Mouse (Mus musculus): Measurements from ENCODE around the gene Suds3.

The Suds3 gene

DNA sequence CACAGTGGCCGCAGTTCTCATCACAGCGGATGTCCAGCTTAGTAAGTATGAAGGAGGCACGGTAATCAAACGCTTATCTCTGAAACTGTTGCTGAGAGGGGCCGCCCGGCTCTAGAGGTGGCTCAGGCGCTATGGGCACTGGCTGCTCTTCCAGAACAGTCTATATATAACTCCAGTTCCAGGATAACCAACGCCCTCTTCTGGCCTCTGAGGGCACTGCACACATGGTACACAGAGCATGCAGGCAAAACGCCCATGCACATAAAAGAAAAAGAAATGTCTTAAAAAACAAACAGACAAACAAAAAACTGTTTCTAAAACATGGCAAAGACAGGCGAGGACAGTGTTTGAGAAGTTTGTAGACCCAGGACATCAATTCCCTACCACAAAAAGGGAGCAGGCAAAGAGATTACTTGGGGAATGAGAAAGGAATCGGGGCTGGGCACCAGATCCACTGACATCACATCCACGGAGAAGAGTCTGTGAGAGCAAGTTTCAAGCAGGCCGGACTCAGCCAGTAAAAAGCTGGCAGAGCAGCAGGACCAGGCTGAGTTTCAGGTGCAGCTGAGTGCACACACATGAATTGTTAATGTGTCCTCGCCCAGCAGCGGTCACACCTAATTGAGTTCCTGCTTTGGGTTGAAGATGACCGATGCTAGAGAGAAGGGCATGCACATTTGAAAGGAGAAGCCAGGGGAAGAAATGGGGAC lies 4.7 kb downstream of the Suds3 start:
- no peak for DNase-seq

DNA sequence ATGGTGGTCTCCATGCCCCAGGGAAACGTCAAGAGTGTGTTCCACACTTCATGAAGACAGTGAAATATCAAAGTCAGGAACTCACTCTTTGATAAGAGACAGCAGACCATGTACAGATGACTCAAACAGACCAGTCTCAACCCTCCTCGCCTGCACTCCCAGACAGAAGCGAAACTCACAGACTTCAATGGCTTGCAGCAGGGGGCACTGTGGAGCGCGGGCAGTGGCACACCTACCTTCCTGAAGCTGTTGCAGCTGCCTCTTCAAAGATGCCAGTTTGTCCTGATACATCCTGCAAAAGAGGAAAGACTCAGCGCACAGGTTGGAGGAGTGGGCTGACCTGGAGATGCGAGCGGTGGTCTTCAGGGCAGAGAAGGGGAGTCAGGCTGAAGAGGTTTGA lies 6.4 kb downstream of the Suds3 start:
- DNase-seq: no peak

DNA sequence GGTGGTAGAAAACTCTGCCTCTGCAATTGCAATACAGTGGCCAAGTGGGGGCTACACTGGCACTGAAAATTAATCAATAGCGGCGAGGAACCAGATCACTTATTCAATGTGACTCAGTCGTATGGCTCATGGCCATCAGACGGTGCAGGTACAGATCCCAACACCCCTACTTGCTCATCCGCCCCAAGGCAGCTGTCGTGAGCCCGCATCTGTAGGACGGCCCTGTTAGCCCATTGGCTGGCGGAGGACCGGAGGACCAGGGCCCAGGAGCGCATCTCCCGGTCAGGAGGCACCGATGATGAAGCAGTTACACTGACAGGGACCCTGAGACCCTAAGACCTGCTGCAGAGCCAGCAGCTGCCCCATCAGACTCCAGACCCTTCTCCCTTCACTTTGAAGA lies 7.2 kb downstream of the Suds3 start:
- no peak for DNase-seq

DNA sequence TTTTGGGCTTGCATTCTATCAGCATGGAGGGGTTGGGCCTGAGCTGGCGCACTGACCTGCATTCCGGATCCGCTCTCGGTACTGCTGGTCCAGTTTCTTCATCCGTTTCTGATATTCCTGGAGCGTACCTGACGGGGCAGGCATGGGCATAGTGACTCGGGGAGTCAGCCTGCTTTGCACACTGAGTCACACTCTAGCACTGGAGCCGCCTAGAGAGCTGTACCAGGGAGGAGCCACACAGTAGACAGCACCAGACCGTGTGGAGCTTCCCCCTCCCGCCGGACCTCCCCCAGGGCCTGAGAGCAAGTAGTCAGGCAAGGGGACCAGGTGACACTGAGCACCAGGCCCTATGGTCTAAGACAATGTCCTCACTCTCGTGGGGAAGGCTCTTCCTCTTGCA lies 7.6 kb downstream of the Suds3 start:
- no peak for DNase-seq

DNA sequence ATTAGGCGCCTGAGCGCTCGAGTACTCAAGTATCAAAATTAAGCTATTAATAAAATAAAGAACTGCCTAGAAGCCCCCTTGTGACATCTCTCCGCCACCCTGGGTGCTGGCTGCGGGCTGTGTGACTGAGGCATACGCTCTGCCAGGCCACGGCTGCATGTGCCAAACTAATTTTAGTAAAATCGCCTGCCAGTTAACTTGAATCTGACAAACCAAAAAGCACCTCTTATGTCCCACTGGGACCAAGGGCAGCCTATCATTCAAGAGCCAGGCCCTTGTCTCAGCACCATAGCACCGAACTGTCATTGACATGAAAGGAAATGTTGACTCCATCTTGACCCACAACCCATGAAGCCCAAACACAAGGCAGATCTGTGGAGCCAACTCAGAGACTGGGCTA lies 10.2 kb downstream of the Suds3 start:
- DNase-seq: peak; percentile 46 to 51

DNA sequence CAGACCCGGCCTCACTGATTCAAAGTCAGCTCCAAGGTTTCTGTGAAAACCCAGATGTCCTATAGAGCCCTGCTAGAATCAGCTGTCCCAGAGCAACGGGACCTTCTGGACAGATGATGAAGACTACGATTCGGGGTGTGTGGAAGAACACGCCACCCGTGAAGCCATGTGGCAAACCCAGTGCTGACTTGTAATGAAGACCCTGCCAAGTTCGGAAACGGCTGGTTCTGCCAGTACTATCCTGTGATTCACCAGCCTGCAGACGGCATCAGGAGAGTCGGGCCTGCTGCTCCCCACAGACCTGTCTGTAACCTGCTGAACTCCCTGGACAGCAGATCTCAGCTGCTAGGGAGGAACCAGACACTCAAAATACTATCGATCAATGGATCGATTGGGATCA lies 11.6 kb downstream of the Suds3 start:
- no peak for DNase-seq

DNA sequence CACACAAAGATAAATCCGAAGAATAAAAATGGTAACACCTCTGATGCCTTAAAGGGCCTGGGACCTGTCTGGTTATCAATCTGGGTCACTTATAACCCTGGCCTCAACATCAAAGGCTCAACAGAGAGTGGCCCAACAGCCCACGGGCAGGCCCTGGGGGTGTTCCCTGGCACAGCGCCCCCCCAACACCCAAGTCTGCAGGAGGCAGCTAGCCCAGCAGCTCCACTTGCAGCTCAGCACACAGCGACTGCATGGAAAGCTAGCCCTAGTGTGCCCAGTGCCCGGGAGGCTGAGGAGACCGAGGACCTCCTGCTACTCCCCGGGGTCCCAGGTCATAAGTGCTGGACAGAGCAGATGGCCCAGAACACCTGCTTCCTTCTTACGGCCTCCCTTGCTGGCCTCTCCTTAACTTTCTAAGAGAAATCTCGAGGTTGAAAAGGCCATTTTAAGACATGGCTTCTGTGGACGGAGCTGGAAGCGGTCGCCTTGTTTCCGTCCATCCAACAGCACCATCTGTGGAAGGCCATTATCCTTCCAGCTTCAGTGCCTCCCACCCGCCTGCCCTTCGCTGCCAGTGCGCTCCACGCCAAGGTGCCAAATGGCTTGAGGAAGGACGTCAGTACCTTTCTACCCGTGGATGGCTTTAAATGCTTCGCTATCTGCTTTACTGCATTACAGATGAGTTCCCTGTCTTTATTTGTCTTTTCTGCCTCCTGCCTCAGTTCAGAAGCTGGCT lies 12.6 kb downstream of the Suds3 start:
- DNase-seq: peak; percentile 67 to 75

DNA sequence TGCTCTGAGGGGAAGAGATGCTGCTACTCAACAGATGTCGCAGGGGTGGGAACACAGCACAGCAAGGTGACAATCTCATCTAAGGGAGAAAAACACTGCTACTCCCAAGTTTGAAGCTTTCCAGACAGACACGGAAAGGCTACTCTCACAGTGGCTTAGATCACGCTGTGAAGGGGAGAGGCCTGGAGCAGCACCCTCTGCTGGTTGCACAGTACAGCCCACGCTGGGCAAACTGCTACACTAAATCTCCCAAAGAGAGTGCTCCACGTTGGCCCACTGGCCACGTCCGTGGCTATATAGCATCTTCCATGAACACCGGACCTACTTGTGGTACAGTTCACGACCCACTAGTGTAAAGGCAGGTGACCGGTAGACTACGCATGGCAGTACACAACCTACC lies 16.2 kb downstream of the Suds3 start:
- no peak for DNase-seq

DNA sequence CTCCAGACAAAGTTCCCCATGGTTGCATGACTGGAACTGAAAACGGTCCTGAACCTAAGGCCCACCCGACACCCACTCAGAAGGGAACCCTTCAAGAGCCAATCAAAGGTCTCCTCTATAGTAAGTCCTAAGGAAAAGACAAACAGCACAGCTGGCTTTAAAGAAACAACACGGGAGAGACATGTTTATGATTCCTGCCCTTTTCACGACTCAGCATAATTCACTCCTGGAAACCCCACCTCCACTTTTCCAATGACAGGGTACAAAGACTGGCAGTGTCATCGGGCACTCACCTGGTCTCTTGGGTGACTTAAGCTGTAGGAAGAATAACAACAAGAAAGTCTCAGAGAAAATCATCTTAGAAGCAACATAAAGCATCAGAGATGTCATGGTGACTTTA lies 16.9 kb downstream of the Suds3 start:
- no peak for DNase-seq

DNA sequence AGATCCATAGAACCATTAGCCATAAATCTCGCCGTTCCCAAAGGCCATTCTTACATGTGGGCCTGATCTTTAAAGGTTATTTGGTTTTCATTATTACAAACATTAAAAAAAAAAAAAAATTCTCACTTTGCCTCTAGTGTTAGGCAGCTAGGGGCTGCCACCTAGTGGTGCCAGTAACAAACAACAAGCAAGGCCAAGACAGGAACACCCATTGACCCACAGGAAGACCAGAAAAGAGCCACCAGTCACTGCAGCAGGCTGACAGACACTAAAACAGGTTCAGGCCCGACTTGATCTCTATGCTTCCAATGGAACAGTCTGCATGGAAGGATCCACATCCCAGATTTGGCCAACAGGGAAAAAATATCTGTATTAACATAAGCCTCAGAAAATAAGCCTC lies 19.2 kb downstream of the Suds3 start:
- DNase-seq: peak; percentile 71 to 79

DNA sequence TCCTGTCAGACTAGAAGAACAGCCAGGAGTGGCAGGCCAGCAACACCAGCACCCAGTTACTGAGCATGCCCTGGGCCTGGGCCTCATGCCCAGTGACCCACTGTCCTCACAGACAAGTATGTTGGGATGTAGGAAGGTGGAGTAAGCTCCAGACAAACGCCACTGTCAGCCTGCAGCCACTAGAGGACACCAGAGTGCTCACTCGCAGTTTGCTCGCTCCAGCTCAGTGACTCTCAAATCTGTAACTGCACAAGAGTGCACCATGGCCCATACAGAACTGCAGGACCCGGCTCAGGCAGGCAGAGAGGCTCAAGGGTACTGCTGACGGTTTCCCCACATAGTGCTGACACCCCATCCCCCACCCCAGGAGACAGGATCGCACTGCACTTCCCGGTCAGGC lies 21.5 kb downstream of the Suds3 start:
- peak; percentile 65 to 69 for DNase-seq

DNA sequence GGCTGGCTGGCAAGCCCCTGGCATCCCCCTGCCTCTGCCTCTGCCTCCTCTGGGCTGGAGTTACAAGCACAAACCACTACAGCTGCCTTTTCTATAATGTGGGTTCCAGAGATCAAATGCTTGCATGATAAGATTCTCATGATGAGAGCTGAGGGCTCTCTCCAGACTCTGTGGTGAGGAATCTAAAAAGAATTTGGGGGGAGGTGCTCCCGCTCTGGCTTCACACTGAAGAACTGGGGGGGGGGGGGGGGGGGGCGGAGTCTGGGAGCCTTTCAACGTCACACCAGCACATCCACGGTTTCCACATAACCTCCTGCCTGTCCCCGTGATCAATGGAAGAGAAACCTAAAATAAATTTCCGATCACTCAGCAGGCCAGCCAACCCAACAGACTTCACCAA lies 26.1 kb downstream of the Suds3 start:
- DNase-seq: no peak

DNA sequence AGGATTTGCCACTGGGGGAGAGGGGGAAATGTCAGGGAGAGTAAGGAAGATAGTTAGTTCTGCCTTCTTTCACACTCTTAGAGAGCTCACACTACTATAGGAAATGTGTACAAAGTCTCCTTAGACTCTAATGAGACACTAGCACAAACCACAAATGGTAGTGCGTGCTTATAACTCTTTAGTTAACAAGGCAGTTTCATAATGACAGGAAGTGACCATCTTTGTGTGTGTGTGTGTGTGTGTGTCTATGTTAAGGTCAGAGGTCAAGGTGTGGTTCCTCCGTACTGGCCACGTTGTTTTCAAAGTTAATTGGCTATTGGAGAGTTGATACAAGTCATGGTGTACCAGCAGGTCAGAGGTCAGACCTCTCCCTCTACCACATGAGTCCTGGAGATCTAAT lies 26.8 kb downstream of the Suds3 start:
- no peak for DNase-seq

DNA sequence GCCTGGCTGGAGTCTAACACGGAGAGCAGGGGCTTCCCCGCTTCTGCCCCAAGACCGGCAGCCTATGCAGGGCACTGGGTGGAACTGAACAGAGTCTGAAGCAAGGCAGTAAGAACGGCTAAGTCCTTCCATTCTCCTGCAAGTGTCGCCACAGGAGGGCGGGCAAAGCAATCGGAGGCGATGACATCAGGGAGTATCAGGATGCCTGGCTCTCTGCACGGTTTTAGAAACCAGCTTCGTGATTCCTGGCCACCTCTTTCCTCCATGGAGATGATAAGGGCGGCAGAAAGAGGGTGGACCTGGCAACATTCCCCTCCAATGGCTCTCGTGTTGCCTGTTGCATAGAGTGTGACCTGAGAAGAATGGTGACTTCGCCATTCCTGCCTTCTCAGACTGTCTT lies 28.2 kb downstream of the Suds3 start:
- DNase-seq: peak; percentile 27 to 35

DNA sequence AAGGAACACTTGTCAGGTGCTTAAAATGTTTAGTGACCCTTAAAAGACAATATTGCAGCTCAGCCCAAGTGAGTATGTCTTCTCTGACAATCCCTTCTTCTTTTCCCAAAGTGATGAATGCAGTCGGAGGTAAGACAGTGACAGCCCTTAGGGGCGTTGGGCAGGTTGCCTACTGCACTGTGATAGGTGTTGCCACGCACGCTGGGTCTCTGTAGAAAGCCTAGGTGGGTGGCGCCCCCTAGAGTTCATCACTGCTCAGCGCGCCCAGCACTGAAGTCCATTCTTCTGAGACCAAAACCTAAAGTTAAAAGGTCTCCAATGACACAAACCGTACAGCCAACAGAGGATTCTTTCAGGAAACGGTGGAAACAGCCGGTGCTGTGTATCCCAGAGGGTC lies 46.4 kb downstream of the Suds3 start:
- DNase-seq: peak; percentile 80 to 90

DNA sequence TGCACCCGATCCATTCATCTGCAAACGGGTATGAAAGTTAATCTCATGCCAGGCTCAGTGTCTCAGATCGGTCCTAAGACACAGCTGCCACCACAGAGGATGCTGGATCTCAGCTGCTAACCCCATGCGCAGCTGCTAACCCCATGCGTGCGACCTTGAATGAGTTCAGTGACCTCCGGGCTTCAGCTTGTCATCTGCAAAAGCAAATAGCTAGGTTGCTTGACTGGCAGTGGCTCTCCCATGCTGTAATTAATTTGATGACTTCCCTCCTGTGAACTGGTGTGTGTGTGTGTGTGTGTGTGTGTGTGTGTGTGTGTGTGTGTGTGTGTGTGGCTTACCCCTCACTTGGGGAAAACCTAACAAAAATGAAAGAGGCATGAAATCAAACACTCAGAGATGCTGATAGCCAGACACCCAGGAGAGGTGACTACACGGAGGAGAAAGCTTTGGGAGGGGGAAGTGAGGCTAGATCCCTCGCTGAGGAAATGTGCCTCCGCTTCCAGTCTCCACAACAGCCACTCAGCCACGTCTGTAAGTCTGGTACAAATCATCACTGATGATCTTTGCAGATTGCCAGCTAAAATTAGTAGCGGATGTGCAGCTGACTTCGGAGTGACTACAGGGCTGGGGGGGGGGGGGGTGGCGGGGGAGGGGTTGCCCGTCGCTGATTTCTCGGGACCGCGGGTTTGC lies 47.0 kb downstream of the Suds3 start:
- DNase-seq: peak; percentile 20 to 31

DNA sequence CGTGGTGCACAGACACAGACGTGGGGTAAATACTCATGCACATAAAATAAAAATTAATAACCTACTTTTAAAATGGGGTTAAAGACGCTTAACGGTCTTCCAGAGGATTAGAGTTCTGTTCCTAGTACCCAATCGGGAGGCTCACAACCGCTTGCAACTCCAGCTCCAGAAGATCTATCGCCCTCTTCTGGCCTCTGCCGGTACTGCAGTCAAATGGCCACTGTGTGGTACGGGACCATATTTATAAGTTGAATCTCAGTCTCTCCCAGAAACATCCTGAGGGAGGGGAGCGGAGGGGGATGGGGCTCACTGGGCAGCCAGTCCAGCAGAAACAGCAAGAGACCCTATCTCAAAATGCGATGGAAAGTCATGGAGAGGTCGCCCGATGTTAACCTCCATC lies 47.7 kb downstream of the Suds3 start:
- peak; percentile 21 to 37 for DNase-seq

DNA sequence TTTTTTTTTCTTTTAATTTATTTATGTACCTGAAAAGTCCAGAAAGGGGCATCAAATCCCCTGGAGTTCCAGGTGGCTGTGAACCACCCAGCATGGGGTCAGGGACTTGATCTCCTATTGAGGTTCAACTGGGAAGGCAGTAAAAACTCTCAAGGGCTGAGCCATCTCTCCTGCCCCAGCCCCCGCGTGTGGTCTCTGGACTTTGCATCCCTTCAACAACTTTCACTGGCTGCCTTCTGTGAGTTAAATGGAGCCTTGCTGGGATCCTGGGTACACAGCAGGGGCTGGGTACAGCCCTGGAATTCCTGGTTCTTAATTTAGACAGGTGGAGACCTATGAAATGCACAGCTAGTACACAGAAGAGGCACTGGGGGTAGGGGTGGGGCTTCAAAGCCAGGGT lies 54.7 kb downstream of the Suds3 start:
- DNase-seq: peak; percentile 25 to 51

DNA sequence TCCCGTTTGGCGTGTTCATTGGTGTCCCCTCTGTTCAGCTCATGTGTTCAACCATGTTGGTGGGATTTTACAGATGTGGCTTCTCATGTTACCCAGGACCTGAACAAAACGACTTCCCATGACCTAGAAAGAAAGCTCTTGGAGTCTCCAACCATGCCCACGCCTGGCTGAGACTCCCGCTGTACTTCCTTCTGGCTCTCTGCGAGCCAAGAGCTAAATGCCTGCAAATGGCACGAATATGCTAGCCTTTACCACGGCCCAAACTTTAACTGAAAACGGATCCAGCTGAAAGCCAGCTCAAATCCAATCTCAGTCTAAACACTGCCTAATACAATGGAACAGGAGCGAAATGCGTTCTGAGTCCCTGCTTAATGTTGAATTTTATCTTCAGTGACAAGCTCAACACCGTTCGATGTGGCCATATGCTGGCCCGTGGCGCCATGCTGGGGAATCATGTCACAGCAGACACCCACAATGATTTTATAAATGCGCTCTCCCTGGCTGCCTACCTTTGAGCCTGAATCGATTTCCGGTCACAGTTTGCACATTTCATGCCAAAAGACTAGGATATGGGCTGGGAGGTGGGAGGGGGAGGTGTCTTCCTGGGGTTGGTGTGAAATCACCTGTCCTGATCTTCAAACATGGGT lies 55.3 kb downstream of the Suds3 start:
- peak; percentile 84 to 86 for DNase-seq

DNA sequence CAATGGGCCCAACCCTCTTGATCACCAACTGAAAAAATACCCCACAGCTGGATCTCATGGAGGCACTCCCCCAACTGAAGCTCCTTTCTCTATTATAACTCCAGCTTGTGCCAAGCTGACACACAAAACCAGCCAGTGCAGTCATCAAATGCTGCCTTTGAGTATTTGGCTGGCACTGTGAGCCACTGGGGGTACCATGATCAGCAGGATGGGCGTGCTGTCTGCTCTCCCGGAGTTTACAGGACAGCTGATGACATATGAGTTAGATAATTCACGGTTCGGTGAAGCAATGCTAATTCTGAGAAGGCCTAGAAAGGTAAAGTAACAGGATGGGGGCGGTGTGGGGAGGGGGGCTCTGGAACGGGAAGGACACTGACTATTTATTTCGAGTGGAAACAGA lies 66.0 kb downstream of the Suds3 start:
- DNase-seq: no peak

DNA sequence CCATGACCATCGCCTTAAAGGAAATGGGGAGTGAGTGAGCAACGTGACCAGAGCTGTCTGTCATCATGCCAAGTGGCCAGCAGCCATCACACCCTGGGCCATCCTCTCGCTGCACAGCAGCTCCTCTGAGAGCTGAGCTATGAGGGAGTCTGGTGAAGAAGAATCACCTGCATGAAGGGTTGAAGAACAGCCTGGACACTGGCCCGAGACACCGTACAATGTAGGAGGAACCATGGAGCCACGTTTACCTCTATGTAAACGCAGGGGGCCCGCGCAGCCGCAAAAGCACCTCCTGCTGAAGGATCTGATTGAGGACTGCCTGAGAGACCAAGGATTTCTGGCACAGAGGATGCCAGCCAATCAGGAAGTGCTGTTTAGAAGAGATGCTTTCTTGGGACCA lies 70.8 kb downstream of the Suds3 start:
- peak; percentile 58 to 66 for DNase-seq

DNA sequence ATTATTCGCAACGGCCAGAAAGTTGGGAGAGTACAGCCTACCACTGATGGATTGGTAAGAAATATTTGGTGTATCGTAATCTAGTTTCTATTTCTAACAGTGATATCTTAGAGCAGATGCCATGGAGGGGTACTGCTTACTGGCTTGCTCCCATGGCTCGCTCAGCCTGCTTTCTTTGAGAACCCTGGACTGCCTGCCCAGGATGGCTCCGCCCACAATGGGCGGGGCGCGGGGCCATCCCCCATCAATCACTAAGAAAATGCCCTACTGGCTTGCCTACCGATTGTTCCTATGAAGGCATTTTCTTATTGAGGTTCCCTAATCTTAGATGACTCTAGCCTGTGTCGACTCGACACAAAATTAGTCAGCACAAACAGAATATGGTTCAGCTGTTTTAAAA lies 73.3 kb downstream of the Suds3 start:
- no peak for DNase-seq
